Mouse (Mus musculus) adrenal gland, postnatal 4 days (tissue): Measurements from ENCODE around the gene Tbl2. TPM values are rescaled to one million over a fixed set of nuclear protein-coding genes. Genes with fewer than 3 reads are reported as not detected.

Source experiments
- DNase-seq, 2 experiments: peaks; one replicate each; pipeline ENCODE4 v3.0.0; 2021 to 2022; ENCODE audit warnings: low spot score in 2 of 2, mixed read lengths in 2 of 2
- microRNA-seq: library from miRNA; unstranded; fragments of <30 nt; microRNA quantifications from one replicate; pipeline ENCODE4 v1.2.0, GENCODE M21; 2021
- total RNA-seq, 2 experiments: library from RNA; stranded (reverse); gene quantifications; 2 replicates each; pipeline ENCODE4 v1.2.3; 2021

Gene Tbl2
- total RNA-seq, 2 experiments from 2014 or later, result 22.3 to 26.7 TPM

DNA sequence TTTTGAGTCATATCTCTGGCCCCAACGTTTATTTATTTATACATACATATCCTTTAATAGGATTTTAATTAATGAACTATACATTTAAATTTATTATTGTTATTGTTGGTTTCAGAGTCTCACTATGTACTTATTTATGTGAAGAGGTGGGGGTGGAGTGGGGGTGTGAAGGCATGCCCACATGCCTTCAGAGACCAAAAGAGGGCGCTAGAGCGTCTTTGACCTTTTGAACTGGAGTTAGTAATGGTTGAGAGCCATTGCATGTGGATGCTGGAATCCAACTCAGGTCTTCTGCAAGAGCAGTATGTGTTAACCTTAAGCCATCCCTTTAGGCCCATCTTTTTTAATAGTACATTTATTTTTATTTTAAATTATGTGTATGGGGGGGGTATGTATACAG is 36.1 kb downstream of the Tbl2 start:
- DNase-seq, result no peak

DNA sequence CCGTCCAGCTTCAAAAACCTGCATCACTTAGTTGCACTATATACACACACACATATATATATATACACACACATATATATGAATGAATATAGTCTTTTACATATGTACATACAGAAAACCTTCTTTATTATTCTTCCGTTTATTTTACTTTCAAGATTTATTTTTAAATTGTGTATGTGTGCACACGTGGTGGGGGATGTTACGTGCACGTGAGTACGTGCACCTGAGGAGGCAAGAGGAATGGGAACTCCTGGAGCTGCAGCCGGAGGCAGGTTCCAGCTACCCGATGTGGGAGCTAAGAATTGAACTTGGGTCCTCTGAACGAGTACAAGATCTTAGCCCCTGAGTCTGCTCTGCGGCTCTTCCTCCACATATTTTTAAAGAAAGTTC is 36.8 kb downstream of the Tbl2 start:
- no peak for DNase-seq

DNA sequence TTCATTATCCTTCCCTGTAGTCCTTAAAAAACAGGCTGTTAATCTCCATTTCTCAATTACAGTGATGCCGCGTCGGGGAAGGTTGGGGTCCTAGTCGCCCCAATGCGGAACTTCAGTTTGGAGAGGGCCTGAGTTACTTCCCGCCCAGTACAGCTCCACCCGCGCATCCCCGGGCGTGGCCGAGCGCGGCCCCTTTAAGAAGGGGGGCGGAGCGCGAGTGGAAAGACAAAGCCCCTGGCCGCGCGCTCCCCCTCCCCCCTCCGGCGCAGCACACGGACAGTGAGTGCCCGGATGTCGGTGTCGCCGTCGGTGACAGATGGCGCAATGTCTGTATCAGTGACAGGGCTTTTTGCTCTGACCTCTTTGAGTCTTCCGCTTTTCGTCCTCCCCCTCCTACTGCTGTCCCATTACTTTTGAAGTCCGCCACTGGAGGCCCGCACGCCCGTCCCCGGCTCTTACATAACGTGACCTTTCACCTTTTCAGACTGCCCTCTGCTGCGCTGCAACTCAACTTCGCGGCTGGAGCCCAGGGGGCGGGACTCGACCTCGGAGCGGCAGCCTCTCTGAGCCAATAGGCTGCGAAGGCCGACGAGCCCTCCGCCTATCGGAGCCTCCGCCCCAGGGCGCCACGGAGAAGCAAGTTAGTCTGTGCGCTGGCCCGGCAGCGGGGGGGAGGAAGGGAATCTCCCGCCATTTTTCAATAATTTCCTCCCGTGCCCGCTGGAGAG is 37.3 kb downstream of the Tbl2 start, which contains the start of gene Baz1b:
Gene Baz1b, plus strand, starts transcription at position 644 of the 728 bp plus-strand sequence.
- peak; percentile 96 to 98 for DNase-seq

GRCm38 (mm10) chr5:135187349-135188213 is 38.1 kb downstream of the Tbl2 start:
- DNase-seq, result peak in 1 of 2 experiments; percentile 15

DNA sequence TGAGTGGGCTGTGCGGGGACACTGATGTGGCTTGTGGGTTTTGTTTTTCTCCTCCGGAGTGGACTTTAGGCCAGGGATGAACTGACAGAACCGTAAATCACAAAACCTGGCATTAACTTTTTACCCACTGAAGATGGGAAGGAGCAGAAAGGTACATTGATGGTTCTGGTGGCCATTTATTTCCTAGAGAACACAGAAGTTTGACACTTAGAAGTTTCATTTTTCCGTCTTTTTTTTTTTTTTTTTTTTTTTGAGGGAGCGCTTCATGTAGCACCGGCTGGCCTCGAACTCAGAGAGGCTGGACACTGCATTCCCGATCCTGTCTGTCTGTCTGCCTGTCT is 38.7 kb downstream of the Tbl2 start:
- no peak for DNase-seq

- no peak for DNase-seq
Observed at GRCm38 (mm10) chr5:135189281-135190022, 40.0 kb downstream of the Tbl2 start.

DNA sequence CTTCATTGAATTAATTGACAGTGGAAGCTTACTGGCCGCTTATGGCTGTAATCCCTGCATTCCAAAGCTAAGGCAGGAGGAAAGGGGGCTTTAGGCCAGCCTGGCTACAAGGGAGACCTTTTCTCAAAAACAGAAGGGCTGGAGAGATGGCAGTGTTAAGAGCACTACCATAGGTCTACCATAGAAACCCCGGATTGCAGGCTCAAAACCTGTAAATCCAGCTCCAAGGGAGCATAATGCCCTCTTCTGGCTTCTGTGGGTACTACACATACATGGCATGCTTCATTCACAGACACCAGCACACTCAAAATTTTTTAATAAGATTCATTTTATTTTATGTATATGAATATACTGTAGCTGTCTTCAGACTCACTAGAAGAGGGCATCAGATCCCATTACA is 42.2 kb downstream of the Tbl2 start:
- peak in 1 of 2 experiments; percentile 34 for DNase-seq

- no peak for DNase-seq
Observed at GRCm38 (mm10) chr5:135192431-135192830, 43.0 kb downstream of the Tbl2 start.

DNA sequence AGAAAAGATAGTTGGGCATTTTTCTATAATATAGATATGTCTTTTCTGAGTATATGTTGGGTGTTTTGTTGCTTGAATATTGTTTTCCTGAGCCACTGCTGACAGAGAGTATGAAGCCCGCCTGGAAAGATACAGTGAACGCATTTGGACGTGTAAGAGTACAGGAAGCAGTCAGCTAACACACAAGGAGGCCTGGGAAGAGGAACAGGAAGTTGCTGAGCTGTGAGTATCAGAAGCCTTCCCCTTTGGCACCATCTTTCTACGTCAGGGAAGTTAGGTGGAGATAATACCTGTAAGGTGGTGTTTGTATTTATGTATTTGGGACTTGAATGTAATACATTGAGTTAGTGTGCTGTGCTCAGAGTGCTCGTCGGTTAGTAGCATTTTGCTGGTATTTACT is 46.9 kb downstream of the Tbl2 start:
- DNase-seq, result no peak

- no peak for DNase-seq
Observed at GRCm38 (mm10) chr5:135202763-135203162, 53.3 kb downstream of the Tbl2 start.

- no peak for DNase-seq
Observed at GRCm38 (mm10) chr5:135208197-135208596, 58.7 kb downstream of the Tbl2 start.

Small RNA genes within 50 kb of the gene (microRNA-seq; reads per million reads assigned to microRNA genes)
- not detected for gene Gm25315

Other genes starting within 250 kb of the Tbl2 start
- gene Tmem270, start 242.9 kb upstream of the Tbl2 start, total RNA-seq, result not detected
- gene Cldn13, start 234.1 kb upstream of the Tbl2 start, total RNA-seq, result 1 to 10 TPM; 2.8 to 6.6 TPM
- gene Mettl27, start 217.3 kb upstream of the Tbl2 start, total RNA-seq, result 10 to 100 TPM; 33.0 to 36.3 TPM
- 1 to 10 TPM in 1 of 2 experiments, under 1 TPM in 1; 0.23 to 7.8 TPM for gene Cldn4, start 202.7 kb upstream of the Tbl2 start, total RNA-seq
- 1 to 10 TPM; 8.6 to 9.4 TPM for gene Cldn3, start 163.4 kb upstream of the Tbl2 start, total RNA-seq
- 10 to 100 TPM; 54.9 to 55.5 TPM for gene Abhd11, start 140.5 kb upstream of the Tbl2 start, total RNA-seq
- gene Stx1a, start 126.2 kb upstream of the Tbl2 start, total RNA-seq, result 10 to 100 TPM; 17.5 to 20.3 TPM
- 10 to 100 TPM; 27.9 to 28.8 TPM for gene Dnajc30, start 85.5 kb upstream of the Tbl2 start, total RNA-seq
- gene Bud23, start 84.7 kb upstream of the Tbl2 start, total RNA-seq, result 10 to 100 TPM; 49.7 to 50.1 TPM
- gene Vps37d, start 71.4 kb upstream of the Tbl2 start, total RNA-seq, result 10 to 100 TPM; 10.1 to 12.3 TPM
- 10 to 100 TPM; 37.8 to 38.7 TPM for gene Mlxipl, start 59.8 kb upstream of the Tbl2 start, total RNA-seq
- 10 to 100 TPM; 44.6 to 52.1 TPM for gene Bcl7b, start 18.6 kb downstream of the Tbl2 start, total RNA-seq
- 10 to 100 TPM; 67.4 to 76.4 TPM for gene Baz1b, start 37.6 kb downstream of the Tbl2 start, total RNA-seq
- 1 to 10 TPM; 2.6 to 2.8 TPM for gene Fzd9, start 101.6 kb downstream of the Tbl2 start, total RNA-seq
- gene Fkbp6, start 200.4 kb downstream of the Tbl2 start, total RNA-seq, result under 1 TPM; 0.23 to 0.48 TPM
- under 1 TPM in 1 of 2 experiments, not detected in 1; 0.20 TPM for gene Trim50, start 203.6 kb downstream of the Tbl2 start, total RNA-seq
- gene Nsun5, start 220.3 kb downstream of the Tbl2 start, total RNA-seq, result 10 to 100 TPM; 23.9 to 24.9 TPM
- 10 to 100 TPM; 35.9 to 40.7 TPM for gene Pom121, start 244.9 kb downstream of the Tbl2 start, total RNA-seq